Mouse (Mus musculus): ENCODE measurements around the gene Fbxw8.
A peak's percentile ranks its signal among the peaks of the same experiment; 100 is the strongest.

Fbxw8 gene

DNA sequence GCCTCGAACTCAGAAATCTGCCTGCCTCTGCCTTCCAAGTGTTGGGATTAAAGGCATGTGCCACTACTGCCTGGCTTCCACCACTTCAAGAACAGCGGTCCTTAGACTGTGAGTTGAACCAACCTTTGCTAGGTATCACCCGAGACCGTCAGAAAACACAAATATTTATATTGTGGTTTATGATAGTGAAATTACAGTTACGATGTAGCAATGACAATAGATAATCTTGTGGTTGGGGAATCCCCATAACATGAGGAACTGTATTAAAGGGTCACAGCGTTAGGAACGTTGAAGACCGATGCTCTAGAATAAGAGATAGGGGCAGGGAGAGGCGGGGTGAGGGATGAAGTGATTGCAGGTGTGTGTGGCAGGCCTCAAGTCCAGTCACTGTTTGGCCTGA, 109.9 kb downstream of the Fbxw8 start:
- no peak for DNase-seq (ENCODE audit: low spot score in 2 of 2)

GRCm38 (mm10) chr5:118044907-118045306, 110.4 kb downstream of the Fbxw8 start:
- DNase-seq (ENCODE audit: low spot score in 2 of 2) = no peak

GRCm38 (mm10) chr5:118043761-118044160, 111.5 kb downstream of the Fbxw8 start:
- DNase-seq (ENCODE audit: low spot score in 2 of 2) = no peak

DNA sequence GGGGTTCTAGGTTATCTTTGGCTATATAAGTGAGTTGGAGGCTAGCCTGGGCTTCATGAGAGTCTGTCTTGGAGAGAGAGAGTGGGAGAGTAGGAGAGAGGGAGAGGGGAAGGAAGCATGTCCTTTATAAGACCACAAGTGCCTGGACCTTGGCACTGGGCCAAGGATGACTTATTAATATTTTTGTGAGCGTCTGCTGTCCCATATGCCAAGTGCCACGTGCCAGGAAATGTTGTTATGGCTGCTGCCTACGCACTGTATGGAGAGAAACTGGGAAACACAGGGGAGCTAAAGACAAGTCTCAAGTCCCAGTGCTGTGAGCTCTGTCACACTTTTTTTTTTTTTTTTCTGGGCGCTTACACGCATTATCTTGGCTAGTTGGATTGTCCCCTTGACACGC, 112.7 kb downstream of the Fbxw8 start:
- DNase-seq (ENCODE audit: low spot score in 2 of 2) = no peak

DNA sequence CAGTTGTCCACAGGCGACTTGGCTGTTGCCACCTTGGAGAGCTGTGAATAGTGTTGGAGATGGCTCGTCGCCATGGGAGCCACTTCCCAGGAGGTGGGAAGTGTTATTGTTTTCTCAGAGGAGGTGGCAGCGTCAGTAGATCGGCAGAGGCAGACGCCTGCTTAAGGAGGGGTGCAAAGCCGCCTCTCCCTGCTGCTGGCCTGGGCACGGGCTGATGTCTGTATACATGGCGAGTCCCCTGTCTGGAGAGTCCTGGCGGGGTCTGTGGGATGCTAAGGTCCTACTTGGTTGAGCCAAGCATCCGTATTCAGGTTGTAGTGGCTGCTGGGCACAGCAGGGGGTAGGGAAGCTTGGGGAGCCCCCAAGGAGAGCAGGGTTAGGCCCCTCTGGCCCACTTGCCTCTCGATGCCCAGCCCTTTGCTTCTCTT, 116.0 kb downstream of the Fbxw8 start:
- DNase-seq (ENCODE audit: low spot score in 2 of 2) = no peak

GRCm38 (mm10) chr5:118037798-118038484, 117.3 kb downstream of the Fbxw8 start:
- DNase-seq (ENCODE audit: low spot score in 2 of 2) = no peak

GRCm38 (mm10) chr5:118036888-118037797, 118.1 kb downstream of the Fbxw8 start:
- DNase-seq (ENCODE audit: low spot score in 2 of 2) = no peak

DNA sequence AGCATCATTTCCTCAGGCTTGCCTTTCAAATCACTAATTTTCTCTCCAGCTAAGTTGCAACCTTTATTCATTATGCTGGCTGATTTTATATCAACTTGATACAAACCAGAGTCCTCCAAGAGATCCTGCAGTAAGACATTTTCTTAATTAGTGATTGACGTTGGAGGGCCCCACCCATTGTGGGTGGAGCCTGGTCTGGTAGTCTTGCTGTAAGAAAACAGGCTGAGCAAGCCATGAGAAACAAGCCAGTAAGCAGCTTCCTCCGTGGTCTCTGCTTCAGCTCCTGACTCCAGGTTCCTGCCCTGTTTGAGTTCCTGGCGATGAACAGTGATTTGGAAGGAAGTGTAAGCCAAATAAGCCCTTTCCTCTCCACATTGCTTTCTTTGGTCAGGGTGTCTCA, 119.5 kb downstream of the Fbxw8 start:
- no peak for DNase-seq (ENCODE audit: low spot score in 2 of 2)

DNA sequence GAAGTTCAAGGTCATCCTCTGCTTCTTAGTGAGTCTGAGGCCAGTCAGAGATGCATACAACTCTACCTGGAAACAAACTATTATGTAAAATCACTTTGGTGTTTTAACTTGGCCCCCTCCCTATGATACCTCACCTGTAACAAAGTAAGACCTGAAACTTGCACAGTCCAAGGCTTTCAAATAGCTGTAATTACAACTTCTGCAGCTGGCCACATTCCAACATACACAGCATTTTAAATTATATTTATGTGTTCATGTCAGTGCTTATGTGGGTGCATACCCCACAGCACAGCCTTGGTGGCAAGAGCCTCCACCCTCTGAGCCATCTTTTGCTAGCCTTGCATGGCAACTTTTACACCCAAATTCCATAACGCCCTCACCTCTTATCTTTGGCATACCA, 120.6 kb downstream of the Fbxw8 start:
- no peak for DNase-seq (ENCODE audit: low spot score in 2 of 2)

- no peak for DNase-seq (ENCODE audit: low spot score in 2 of 2)
Measured at GRCm38 (mm10) chr5:118033740-118034139, 121.5 kb downstream of the Fbxw8 start.

- no peak for DNase-seq (ENCODE audit: low spot score in 2 of 2)
Measured at GRCm38 (mm10) chr5:118033328-118033727, 121.9 kb downstream of the Fbxw8 start.

GRCm38 (mm10) chr5:118031508-118031907, 123.8 kb downstream of the Fbxw8 start:
- DNase-seq (ENCODE audit: low spot score in 2 of 2) = no peak

DNA sequence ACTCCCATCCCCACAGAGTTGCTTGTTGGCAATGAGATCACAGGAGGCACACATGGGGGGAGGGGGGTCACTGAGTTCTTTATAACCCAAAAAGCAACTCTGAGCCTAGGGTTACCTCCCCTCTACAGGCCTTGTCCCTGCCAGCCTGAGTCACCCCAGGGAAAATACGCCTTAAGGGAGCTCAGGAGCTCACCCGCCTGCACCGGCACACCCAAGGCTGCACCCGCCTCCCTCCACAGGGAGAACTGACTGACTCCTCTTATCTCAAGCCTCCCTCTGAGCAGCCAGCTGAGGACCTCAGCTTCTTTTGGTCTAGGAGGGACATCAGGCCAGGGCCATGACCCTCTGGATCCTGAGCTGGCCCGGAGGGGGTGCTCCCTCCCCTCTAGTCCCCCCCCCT, 124.2 kb downstream of the Fbxw8 start:
- DNase-seq (ENCODE audit: low spot score in 2 of 2) = no peak

GRCm38 (mm10) chr5:118030022-118030675, 125.1 kb downstream of the Fbxw8 start:
- no peak for DNase-seq (ENCODE audit: low spot score in 2 of 2)

- no peak for DNase-seq (ENCODE audit: low spot score in 2 of 2)
Measured at GRCm38 (mm10) chr5:118029420-118029819, 125.8 kb downstream of the Fbxw8 start.

- no peak for DNase-seq (ENCODE audit: low spot score in 2 of 2)
Measured at GRCm38 (mm10) chr5:118029035-118029408, 126.2 kb downstream of the Fbxw8 start.

- peak; percentile 32 to 49 for DNase-seq (ENCODE audit: low spot score in 2 of 2)
Measured at GRCm38 (mm10) chr5:118028191-118029034, 126.9 kb downstream of the Fbxw8 start.

- peak in 1 of 2 experiments; percentile 44 for DNase-seq (ENCODE audit: low spot score in 2 of 2)
Measured at GRCm38 (mm10) chr5:118027698-118028190, 127.5 kb downstream of the Fbxw8 start, which contains the start of gene Tesc. Tesc (plus strand) TSS chr5:118027743.

GRCm38 (mm10) chr5:118027101-118027697, 128.1 kb downstream of the Fbxw8 start:
- no peak for DNase-seq (ENCODE audit: low spot score in 2 of 2)

DNA sequence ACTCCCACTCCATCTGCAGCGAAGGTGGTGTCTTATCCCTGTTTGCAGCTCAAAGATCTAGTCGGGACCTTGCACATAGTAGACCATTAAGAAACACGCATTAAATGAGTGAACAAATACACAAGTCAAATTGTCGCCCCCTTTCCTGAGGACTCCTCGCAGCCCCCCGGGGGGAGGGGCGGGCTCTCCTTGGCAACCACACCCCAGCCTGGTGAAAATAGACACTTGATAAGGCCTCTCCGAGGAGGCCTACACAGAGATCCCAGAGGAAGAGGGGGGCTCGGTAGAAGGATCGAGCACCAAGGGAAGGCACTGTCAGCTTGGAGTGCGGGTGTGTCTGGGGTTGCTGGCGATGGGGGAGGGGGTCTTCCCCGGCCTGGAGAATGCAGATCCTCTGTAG, 128.9 kb downstream of the Fbxw8 start:
- DNase-seq (ENCODE audit: low spot score in 2 of 2) = no peak

DNA sequence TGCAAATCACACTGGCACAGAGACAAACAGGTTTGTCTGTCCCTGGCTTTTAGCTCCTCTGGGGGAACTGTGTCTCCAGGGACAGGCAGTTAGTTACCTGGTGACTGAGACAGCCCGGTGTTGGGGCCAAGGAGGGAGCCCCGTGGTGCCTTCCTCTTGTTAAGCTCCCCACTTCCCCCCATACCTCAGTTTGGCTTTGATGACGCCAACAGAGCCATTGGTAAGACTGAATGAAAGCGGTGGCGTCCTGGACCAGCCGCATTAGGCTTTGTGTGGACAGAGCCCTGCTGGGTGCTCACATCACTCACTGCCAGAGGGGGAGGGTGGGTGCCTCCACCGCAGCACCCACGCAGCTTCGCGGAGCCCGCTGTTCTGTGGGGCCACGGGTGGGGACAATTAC, 129.4 kb downstream of the Fbxw8 start:
- DNase-seq (ENCODE audit: low spot score in 2 of 2) = no peak

Measured in heart, adult 9 months (tissue).